Mouse (Mus musculus): Measurements from ENCODE around the gene Sit1. TPM values are rescaled to one million over a fixed set of nuclear protein-coding genes. Genes with fewer than 3 reads are reported as not detected.

Gene Sit1
- polyA plus RNA-seq, 1 experiment from 2014 or later = 0.10 TPM

- Histone ChIP-seq H3K4me1 (replicated peaks) (peaks cover 35% of the 10 kb centered on the region), H3K4me2 (no peak overlapping the region), H3K9me3 (replicated peaks) (no peaks in the 10 kb centered on the region), H3K4me3 (no peak overlapping the region), H3K27ac (no peak overlapping the region), H3K27me3 (no peaks in the 10 kb centered on the region), H3K9ac (no peak overlapping the region), H3K36me3 (peaks cover 17% of the 10 kb centered on the region)
- WGBS = 43% methylated on average over 7 of the region's 7 CpGs
- no peak for ATAC-seq (replicated peaks; ENCODE audit: insufficient number of reproducible peaks, insufficient read depth, low FRiP score, low read depth)
Observed at GRCm38 (mm10) chr4:43512653-43513052, 29.1 kb upstream of the Sit1 start.

DNA sequence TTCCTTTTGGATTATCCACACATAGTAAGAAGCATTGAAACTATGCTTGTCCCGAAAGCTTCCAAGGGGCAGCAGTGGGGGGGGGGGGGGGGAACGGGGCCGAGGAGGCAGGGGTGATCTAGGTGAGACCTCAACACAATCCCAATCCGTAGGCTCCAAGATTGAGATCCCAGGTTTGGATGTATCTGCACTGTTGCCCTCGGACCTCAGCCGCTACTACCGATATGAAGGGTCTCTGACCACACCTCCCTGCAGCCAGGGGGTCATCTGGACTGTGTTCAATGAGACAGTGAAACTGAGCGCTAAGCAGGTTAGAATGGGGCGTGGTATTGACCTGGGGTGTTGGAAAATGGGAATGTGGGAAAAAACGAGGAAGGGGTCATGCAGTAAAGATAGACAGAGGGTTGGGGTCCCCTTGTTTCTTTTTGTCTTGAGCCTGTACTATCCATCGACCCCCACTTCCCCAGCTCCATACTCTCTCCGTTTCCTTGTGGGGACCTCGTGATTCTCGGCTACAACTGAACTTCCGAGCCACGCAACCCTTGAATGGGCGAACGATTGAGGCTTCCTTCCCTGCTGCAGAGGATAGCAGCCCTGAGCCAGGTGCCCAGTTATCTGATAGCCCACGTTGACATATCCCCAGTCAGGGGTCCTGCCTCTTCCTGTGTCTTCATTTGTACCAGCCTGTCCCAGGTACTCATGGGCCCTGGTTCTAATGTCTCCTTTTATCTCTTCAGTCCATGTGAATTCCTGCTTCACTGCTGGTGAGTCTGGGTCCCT is 28.3 kb upstream of the Sit1 start:
- H3K9me3 ChIP-seq (replicated peaks) = no peaks in the 10 kb centered on the region
- H3K4me3 ChIP-seq = no peak overlapping the region
- no peak for ATAC-seq (replicated peaks; ENCODE audit: insufficient number of reproducible peaks, insufficient read depth, low FRiP score, low read depth)
- no peak overlapping the region for H3K4me2 ChIP-seq
- peaks cover 9% of the 10 kb centered on the region for H3K36me3 ChIP-seq
- 53% methylated on average over 18 of the region's 19 CpGs for WGBS
- H3K4me1 ChIP-seq (replicated peaks) = peaks cover 38% of the 10 kb centered on the region
- no peak overlapping the region for H3K9ac ChIP-seq
- no peak overlapping the region for H3K27ac ChIP-seq
- H3K27me3 ChIP-seq = peaks cover 3% of the 10 kb centered on the region; the same call in 1 of the 2 replicates

- no peak for ATAC-seq (replicated peaks; ENCODE audit: insufficient number of reproducible peaks, insufficient read depth, low FRiP score, low read depth)
- Histone ChIP-seq H3K4me1 (replicated peaks) (peaks cover 29% of the 10 kb centered on the region), H3K9me3 (replicated peaks) (no peaks in the 10 kb centered on the region), H3K4me2 (peak overlapping the region; percentile 90), H3K27ac (no peak overlapping the region), H3K9ac (no peak overlapping the region), H3K4me3 (peak overlapping the region; percentile 57), H3K27me3 (peaks cover 4% of the 10 kb centered on the region; the same call in 1 of the 2 replicates), H3K36me3 (no peaks in the 10 kb centered on the region)
- 40% methylated on average over 9 of the region's 9 CpGs for WGBS
Observed at GRCm38 (mm10) chr4:43509109-43509508, 25.6 kb upstream of the Sit1 start.

GRCm38 (mm10) chr4:43508666-43508997 is 25.1 kb upstream of the Sit1 start:
- ATAC-seq (replicated peaks; ENCODE audit: insufficient number of reproducible peaks, insufficient read depth, low FRiP score, low read depth) = peak; percentile 78
- Histone ChIP-seq H3K9me3 (replicated peaks) (no peaks in the 10 kb centered on the region), H3K4me1 (replicated peaks) (peaks cover 29% of the 10 kb centered on the region), H3K27ac (peak overlapping the region; percentile 52; the same call in 1 of the 2 replicates), H3K9ac (peak overlapping the region; percentile 64), H3K36me3 (no peaks in the 10 kb centered on the region), H3K27me3 (peaks cover 4% of the 10 kb centered on the region; the same call in 1 of the 2 replicates), H3K4me2 (peak overlapping the region; percentile 90), H3K4me3 (peak overlapping the region; percentile 57)
- 2% methylated on average over 13 of the region's 13 CpGs for WGBS

DNA sequence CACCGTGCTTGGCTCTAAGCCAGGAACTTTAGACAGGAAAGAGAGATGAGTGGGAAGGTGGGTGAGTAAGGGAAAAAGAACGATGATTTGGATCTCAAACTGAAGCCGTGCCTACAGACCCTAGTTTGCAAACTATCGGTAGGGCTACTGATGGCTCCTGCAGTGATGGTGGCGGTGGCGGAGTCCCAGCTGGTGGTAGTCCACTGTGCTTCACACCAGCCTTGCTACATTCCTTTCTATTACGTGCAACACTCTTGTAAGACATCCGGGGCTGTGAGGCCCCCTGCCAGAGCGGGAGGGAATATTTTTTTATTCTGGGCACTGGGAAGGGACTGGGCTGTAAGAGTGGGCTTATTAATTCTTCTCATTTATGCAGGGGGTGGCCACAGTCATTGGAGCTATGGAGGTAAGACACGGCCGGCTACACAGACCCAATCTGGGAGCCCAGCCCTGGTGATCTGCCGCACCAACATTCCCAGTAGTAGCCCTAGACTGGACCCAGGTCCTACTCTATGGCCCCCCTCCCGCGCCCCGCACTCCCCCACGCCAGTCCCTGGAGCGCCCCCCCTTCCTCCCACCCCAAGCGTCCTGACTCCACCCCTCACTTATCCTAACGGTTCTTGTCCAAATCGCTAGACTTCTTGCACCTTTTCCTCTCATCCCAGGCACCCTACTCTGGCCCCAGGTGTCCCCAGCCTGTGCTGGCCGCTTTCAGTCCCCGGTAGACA is 24.6 kb upstream of the Sit1 start:
- WGBS = 4% methylated on average over 22 of the region's 22 CpGs
- Histone ChIP-seq H3K27ac (peak overlapping the region; percentile 52; the same call in 1 of the 2 replicates), H3K9ac (peak overlapping the region; percentile 64), H3K27me3 (peaks cover 4% of the 10 kb centered on the region; the same call in 1 of the 2 replicates), H3K4me3 (peak overlapping the region; percentile 57), H3K4me1 (replicated peaks) (peaks cover 29% of the 10 kb centered on the region), H3K9me3 (replicated peaks) (no peaks in the 10 kb centered on the region), H3K4me2 (peak overlapping the region; percentile 90), H3K36me3 (no peaks in the 10 kb centered on the region)
- peak; percentile 55 for ATAC-seq (replicated peaks; ENCODE audit: insufficient number of reproducible peaks, insufficient read depth, low FRiP score, low read depth)

GRCm38 (mm10) chr4:43506536-43507185 is 23.1 kb upstream of the Sit1 start, which contains the start of gene Car9:
Car9 (plus strand) TSS chr4:43506966.
- peak within 1 kb of the TSS; percentile 90 for H3K4me2 ChIP-seq
- H3K9me3 ChIP-seq (replicated peaks) = no peaks in the 10 kb centered on the region
- H3K27ac ChIP-seq = no peak within 1 kb of the TSS
- H3K27me3 ChIP-seq = peaks cover 4% of the 10 kb centered on the region; the same call in 1 of the 2 replicates
- peaks cover 23% of the 10 kb centered on the region for H3K4me1 ChIP-seq (replicated peaks)
- H3K36me3 ChIP-seq = no peaks in the 10 kb centered on the region
- 66% methylated on average over 9 of the region's 9 CpGs for WGBS
- H3K4me3 ChIP-seq = peak within 1 kb of the TSS; percentile 57
- ATAC-seq (replicated peaks; ENCODE audit: insufficient number of reproducible peaks, insufficient read depth, low FRiP score, low read depth) = no peak
- H3K9ac ChIP-seq = 0 out of 2 replicates have a peak within 1 kb of the TSS, but pooled peaks have one; percentile 64

- Histone ChIP-seq H3K27me3 (peaks cover 4% of the 10 kb centered on the region; the same call in 1 of the 2 replicates), H3K36me3 (no peaks in the 10 kb centered on the region), H3K4me3 (no peak overlapping the region), H3K4me2 (no peak overlapping the region), H3K9ac (no peak overlapping the region), H3K27ac (no peak overlapping the region), H3K4me1 (replicated peaks) (peaks cover 21% of the 10 kb centered on the region), H3K9me3 (replicated peaks) (no peaks in the 10 kb centered on the region)
- ATAC-seq (replicated peaks; ENCODE audit: insufficient number of reproducible peaks, insufficient read depth, low FRiP score, low read depth) = no peak
- WGBS = 84% methylated on average over 8 of the region's 8 CpGs
Observed at GRCm38 (mm10) chr4:43506074-43506473, 22.5 kb upstream of the Sit1 start.

DNA sequence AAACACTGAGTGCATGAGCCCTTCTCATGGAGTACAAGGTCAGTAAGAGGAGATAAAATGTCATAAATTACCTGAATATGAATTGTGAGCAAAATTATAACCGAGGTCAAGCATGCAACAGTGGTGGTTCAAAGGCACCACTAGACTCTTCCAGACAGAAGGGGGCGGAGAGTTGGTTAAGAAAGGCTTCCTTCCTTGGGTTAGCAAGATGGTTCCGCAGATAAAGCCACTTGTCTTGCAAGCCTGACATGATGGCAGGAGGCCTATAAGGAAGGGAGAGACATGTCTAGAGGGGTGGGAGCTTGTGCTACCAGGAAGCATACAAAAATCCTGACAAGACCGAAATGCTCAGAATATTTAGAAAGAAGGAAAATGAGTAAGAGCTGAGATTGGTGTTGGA is 20.7 kb upstream of the Sit1 start:
- Histone ChIP-seq H3K9me3 (replicated peaks) (no peaks in the 10 kb centered on the region), H3K4me1 (replicated peaks) (peaks cover 26% of the 10 kb centered on the region), H3K4me3 (no peak overlapping the region), H3K27ac (no peak overlapping the region), H3K4me2 (no peak overlapping the region), H3K9ac (no peak overlapping the region), H3K27me3 (peaks cover 4% of the 10 kb centered on the region; the same call in 1 of the 2 replicates), H3K36me3 (no peaks in the 10 kb centered on the region)
- no peak for ATAC-seq (replicated peaks; ENCODE audit: insufficient number of reproducible peaks, insufficient read depth, low FRiP score, low read depth)
- 74% methylated on average over 4 of the region's 4 CpGs for WGBS

DNA sequence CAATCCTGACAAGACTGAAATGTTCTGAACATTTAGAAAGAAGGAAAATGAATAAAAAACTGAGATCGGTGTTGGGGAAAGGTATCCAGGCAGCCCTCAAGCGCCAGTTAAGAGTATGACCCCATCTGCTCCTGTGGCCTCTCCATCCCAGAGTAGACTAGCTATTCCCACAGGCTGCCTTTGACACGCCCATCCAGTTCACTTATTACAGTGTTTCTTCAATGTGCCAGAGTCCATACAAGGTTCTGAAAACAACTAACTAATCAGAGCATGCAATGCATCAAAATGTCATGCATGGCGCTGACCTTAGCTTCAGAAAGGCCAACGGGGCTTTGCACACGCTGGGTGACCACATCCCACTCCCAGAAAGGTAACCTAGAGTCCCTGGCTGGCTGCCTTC is 20.0 kb upstream of the Sit1 start:
- peaks cover 4% of the 10 kb centered on the region; the same call in 1 of the 2 replicates for H3K27me3 ChIP-seq
- no peaks in the 10 kb centered on the region for H3K9me3 ChIP-seq (replicated peaks)
- H3K4me3 ChIP-seq = no peak overlapping the region
- peaks cover 27% of the 10 kb centered on the region for H3K4me1 ChIP-seq (replicated peaks)
- ATAC-seq (replicated peaks; ENCODE audit: insufficient number of reproducible peaks, insufficient read depth, low FRiP score, low read depth) = no peak
- no peaks in the 10 kb centered on the region for H3K36me3 ChIP-seq
- no peak overlapping the region for H3K9ac ChIP-seq
- no peak overlapping the region for H3K27ac ChIP-seq
- WGBS = 82% methylated on average over 6 of the region's 6 CpGs
- no peak overlapping the region for H3K4me2 ChIP-seq

- Histone ChIP-seq H3K27me3 (peaks cover 4% of the 10 kb centered on the region; the same call in 1 of the 2 replicates), H3K27ac (no peak overlapping the region), H3K9ac (no peak overlapping the region), H3K4me3 (no peak overlapping the region), H3K4me2 (no peak overlapping the region), H3K4me1 (replicated peaks) (peaks cover 29% of the 10 kb centered on the region), H3K9me3 (replicated peaks) (no peaks in the 10 kb centered on the region), H3K36me3 (no peaks in the 10 kb centered on the region)
- ATAC-seq (replicated peaks; ENCODE audit: insufficient number of reproducible peaks, insufficient read depth, low FRiP score, low read depth) = no peak
- 69% methylated on average over 2 of the region's 2 CpGs for WGBS
Observed at GRCm38 (mm10) chr4:43503041-43503440, 19.5 kb upstream of the Sit1 start.
